Mouse (Mus musculus): ENCODE data around the gene Crtc2. TPM values are rescaled to one million over a fixed set of nuclear protein-coding genes. Genes with fewer than 3 reads are reported as not detected.

Gene Crtc2
- polyA plus RNA-seq, 1 experiment from 2014 or later: 14.6 TPM

DNA sequence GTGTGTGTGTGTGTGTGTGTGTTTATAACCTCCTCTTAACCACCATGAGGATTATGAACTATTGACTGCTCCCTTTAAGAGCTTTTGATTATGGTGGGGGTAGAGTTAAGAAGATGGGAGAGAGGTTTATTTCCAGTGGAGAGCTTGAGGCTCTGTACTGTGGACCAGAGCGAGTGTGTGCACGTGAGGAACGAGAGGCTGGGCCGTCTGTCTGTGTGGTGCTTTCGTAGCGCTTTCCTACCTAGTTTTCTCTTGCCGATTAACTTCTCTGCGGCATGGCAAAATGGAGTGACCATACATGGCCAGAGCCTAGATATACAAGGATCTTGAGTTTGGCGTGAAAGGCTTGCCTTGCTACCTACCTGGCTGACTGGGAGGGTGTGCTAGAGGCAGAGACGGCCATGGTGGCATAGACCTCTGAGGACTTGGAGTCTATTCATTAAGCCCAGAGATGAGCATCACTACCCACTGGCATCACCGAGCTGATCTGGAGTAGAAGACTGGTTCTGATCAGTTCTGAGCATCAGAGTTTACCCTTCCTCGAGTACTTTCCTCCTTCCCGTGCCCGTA is 1.9 kb downstream of the Crtc2 start:
- Histone ChIP-seq H3K4me3 (ENCODE audit: low read depth, low read length) (no peak overlapping the region), H3K27me3 (ENCODE audit: control insufficient read depth, insufficient read depth, low read length) (no peaks in the 10 kb centered on the region), H3K9ac (ENCODE audit: low read length) (no peak overlapping the region), H3K9me3 (ENCODE audit: control insufficient read depth, low read length) (no peaks in the 10 kb centered on the region), H3K27ac (ENCODE audit: low read depth, low read length) (no peak overlapping the region), H3K4me2 (ENCODE audit: low read depth, low read length, severe bottlenecking) (no peak overlapping the region; the same call in 1 of the 2 replicates), H3K36me3 (ENCODE audit: control insufficient read depth, insufficient read depth, low read length) (peaks cover 12% of the 10 kb centered on the region; the same call in 1 of the 2 replicates), H3K4me1 (replicated peaks; ENCODE audit: control insufficient read depth, insufficient read depth, low read length) (peaks cover 5% of the 10 kb centered on the region)
- DNase-seq (ENCODE audit: low spot score) (no peak), ATAC-seq (replicated peaks; ENCODE audit: low FRiP score) (no peak)
- 92% methylated on average over 14 of the region's 14 CpGs for WGBS

GRCm38 (mm10) chr3:90256731-90257530 is 3.0 kb downstream of the Crtc2 start:
- Histone ChIP-seq H3K27me3 (ENCODE audit: control insufficient read depth, insufficient read depth, low read length) (no peaks in the 10 kb centered on the region), H3K9ac (ENCODE audit: low read length) (no peak overlapping the region), H3K9me3 (ENCODE audit: control insufficient read depth, low read length) (no peaks in the 10 kb centered on the region), H3K36me3 (ENCODE audit: control insufficient read depth, insufficient read depth, low read length) (peaks cover 12% of the 10 kb centered on the region; the same call in 1 of the 2 replicates), H3K4me3 (ENCODE audit: low read depth, low read length) (no peak overlapping the region), H3K27ac (ENCODE audit: low read depth, low read length) (no peak overlapping the region), H3K4me2 (ENCODE audit: low read depth, low read length, severe bottlenecking) (no peak overlapping the region), H3K4me1 (replicated peaks; ENCODE audit: control insufficient read depth, insufficient read depth, low read length) (peaks cover 5% of the 10 kb centered on the region)
- ATAC-seq (replicated peaks; ENCODE audit: low FRiP score) (no peak), DNase-seq (ENCODE audit: low spot score) (no peak)
- 92% methylated on average over 19 of the region's 19 CpGs for WGBS

GRCm38 (mm10) chr3:90258521-90258920 is 4.6 kb downstream of the Crtc2 start:
- WGBS: 90% methylated on average over 4 of the region's 4 CpGs
- peaks cover 5% of the 10 kb centered on the region for H3K4me1 ChIP-seq (replicated peaks; ENCODE audit: control insufficient read depth, insufficient read depth, low read length)
- H3K4me3 ChIP-seq (ENCODE audit: low read depth, low read length): no peak overlapping the region
- H3K36me3 ChIP-seq (ENCODE audit: control insufficient read depth, insufficient read depth, low read length): peaks cover 12% of the 10 kb centered on the region; the same call in 1 of the 2 replicates
- no peak overlapping the region for H3K27ac ChIP-seq (ENCODE audit: low read depth, low read length)
- H3K4me2 ChIP-seq (ENCODE audit: low read depth, low read length, severe bottlenecking): no peak overlapping the region
- H3K27me3 ChIP-seq (ENCODE audit: control insufficient read depth, insufficient read depth, low read length): no peaks in the 10 kb centered on the region
- H3K9ac ChIP-seq (ENCODE audit: low read length): no peak overlapping the region
- H3K9me3 ChIP-seq (ENCODE audit: control insufficient read depth, low read length): no peaks in the 10 kb centered on the region
- DNase-seq (ENCODE audit: low spot score) (no peak), ATAC-seq (replicated peaks; ENCODE audit: low FRiP score) (no peak)

DNA sequence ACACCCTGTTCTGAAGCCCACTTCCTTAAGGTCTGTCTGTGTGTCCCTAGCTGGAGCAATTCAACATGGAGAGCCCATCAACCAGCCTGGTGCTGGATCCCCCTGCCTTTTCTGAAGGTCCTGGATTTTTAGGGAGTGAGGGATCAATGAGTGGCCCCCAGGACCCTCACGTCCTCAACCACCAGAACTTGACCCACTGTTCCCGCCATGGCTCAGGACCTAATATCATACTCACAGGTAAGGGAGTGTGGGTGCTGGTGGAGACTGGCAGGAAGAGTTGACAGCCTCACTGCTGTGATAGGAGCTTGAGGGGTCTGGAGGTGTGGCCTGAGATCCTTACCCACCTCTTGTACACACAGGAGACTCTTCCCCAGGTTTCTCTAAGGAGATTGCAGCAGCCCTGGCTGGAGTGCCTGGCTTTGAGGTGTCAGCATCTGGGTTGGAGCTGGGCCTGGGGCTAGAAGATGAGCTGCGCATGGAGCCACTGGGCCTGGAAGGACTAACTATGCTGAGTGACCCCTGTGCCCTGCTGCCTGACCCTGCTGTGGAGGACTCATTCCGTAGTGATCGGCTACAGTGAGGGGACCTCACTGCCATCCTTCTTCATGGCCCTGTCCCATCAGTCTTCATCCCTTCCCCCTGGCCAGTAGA is 9.3 kb downstream of the Crtc2 start:
- Histone ChIP-seq H3K4me1 (replicated peaks; ENCODE audit: control insufficient read depth, insufficient read depth, low read length) (peaks cover 12% of the 10 kb centered on the region; the same call in 1 of the 2 replicates), H3K27me3 (ENCODE audit: control insufficient read depth, insufficient read depth, low read length) (no peaks in the 10 kb centered on the region), H3K9me3 (ENCODE audit: control insufficient read depth, low read length) (no peaks in the 10 kb centered on the region), H3K4me2 (ENCODE audit: low read depth, low read length, severe bottlenecking) (no peak overlapping the region), H3K36me3 (ENCODE audit: control insufficient read depth, insufficient read depth, low read length) (peaks cover 12% of the 10 kb centered on the region; the same call in 1 of the 2 replicates), H3K9ac (ENCODE audit: low read length) (no peak overlapping the region), H3K4me3 (ENCODE audit: low read depth, low read length) (no peak overlapping the region), H3K27ac (ENCODE audit: low read depth, low read length) (no peak overlapping the region)
- ATAC-seq (replicated peaks; ENCODE audit: low FRiP score): no peak
- 93% methylated on average over 5 of the region's 5 CpGs for WGBS
- DNase-seq (ENCODE audit: low spot score): no peak

- no peak for ATAC-seq (replicated peaks; ENCODE audit: low FRiP score)
- Histone ChIP-seq H3K9ac (ENCODE audit: low read length) (peak overlapping the region; percentile 94), H3K4me3 (ENCODE audit: low read depth, low read length) (peak overlapping the region; percentile 90), H3K9me3 (ENCODE audit: control insufficient read depth, low read length) (no peaks in the 10 kb centered on the region), H3K4me1 (replicated peaks; ENCODE audit: control insufficient read depth, insufficient read depth, low read length) (peaks cover 12% of the 10 kb centered on the region; the same call in 1 of the 2 replicates), H3K27me3 (ENCODE audit: control insufficient read depth, insufficient read depth, low read length) (no peaks in the 10 kb centered on the region), H3K4me2 (ENCODE audit: low read depth, low read length, severe bottlenecking) (peak overlapping the region; percentile 69; the same call in 1 of the 2 replicates), H3K27ac (ENCODE audit: low read depth, low read length) (0 out of 2 replicates have a peak overlapping the region, but pooled peaks have one; percentile 15), H3K36me3 (ENCODE audit: control insufficient read depth, insufficient read depth, low read length) (peaks cover 8% of the 10 kb centered on the region; the same call in 1 of the 2 replicates)
- 34% methylated on average over 10 of the region's 10 CpGs for WGBS
- DNase-seq (ENCODE audit: low spot score): no peak
Observed at GRCm38 (mm10) chr3:90264687-90265033, 10.7 kb downstream of the Crtc2 start.

DNA sequence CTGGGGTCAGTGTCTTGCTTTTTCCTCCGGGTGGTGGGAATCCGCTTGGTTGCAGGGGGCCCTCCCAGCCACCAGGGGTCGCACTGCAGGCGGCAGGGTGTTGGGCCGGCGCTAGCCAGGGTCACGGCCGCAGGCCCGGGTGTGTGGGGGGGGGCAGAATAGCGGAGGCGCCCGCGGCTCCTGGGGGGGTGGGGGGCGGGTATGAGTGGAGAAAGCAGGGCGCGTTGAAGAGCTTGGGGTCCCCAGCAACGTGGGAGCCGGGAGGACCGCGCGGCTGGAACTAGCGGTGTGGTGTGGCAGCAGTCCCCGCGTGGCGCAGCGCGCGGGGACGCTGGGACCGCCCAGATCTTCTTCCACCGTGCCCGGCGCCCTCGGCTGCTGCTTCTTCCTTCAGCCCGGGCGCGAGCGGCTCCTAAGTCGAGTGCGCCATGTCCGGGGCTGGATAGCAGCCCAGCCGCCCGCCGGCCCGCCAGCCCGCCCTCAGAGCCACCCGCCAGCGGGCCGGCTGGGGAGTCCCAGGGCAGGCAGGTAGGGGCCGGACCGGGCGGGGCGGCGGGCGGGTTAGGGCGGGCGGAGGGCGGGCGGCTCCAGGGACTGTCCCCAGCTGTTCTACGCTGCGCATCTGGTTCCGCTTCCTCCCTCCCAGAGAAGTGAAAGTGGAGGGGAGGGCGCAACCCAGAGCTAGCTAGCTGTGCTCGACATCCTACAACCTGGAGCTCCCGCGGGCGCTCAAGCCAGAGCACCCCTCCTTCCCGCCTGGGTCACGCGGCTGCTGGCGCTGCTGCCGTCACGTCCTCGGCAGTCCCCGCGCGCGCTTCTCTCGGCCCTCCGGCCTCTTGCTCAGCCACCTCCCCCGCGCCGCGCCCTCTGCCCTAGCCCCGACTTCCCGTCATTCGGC is 11.3 kb downstream of the Crtc2 start, which contains the start of gene Dennd4b:
Gene Dennd4b (plus strand): TSS at position 152 of the 898 bp plus-strand sequence.
- ATAC-seq (replicated peaks; ENCODE audit: low FRiP score) (peak; percentile 84), DNase-seq (ENCODE audit: low spot score) (peak; percentile 95)
- H3K4me1 ChIP-seq (replicated peaks; ENCODE audit: control insufficient read depth, insufficient read depth, low read length): peaks cover 12% of the 10 kb centered on the region; the same call in 1 of the 2 replicates
- no peaks in the 10 kb centered on the region for H3K27me3 ChIP-seq (ENCODE audit: control insufficient read depth, insufficient read depth, low read length)
- peaks cover 4% of the 10 kb centered on the region; the same call in 1 of the 2 replicates for H3K36me3 ChIP-seq (ENCODE audit: control insufficient read depth, insufficient read depth, low read length)
- H3K4me3 ChIP-seq (ENCODE audit: low read depth, low read length): peak within 1 kb of the TSS; percentile 90
- H3K4me2 ChIP-seq (ENCODE audit: low read depth, low read length, severe bottlenecking): peak within 1 kb of the TSS; percentile 69
- peak within 1 kb of the TSS; percentile 94 for H3K9ac ChIP-seq (ENCODE audit: low read length)
- no peaks in the 10 kb centered on the region for H3K9me3 ChIP-seq (ENCODE audit: control insufficient read depth, low read length)
- under 1% methylated on average over 76 of the region's 87 CpGs for WGBS
- H3K27ac ChIP-seq (ENCODE audit: low read depth, low read length): peak within 1 kb of the TSS; percentile 91

- Histone ChIP-seq H3K27ac (ENCODE audit: low read depth, low read length) (peak overlapping the region; percentile 91; the same call in 1 of the 2 replicates), H3K27me3 (ENCODE audit: control insufficient read depth, insufficient read depth, low read length) (no peaks in the 10 kb centered on the region), H3K4me2 (ENCODE audit: low read depth, low read length, severe bottlenecking) (peak overlapping the region; percentile 69), H3K9ac (ENCODE audit: low read length) (peak overlapping the region; percentile 94), H3K4me1 (replicated peaks; ENCODE audit: control insufficient read depth, insufficient read depth, low read length) (peaks cover 12% of the 10 kb centered on the region; the same call in 1 of the 2 replicates), H3K4me3 (ENCODE audit: low read depth, low read length) (peak overlapping the region; percentile 90), H3K9me3 (ENCODE audit: control insufficient read depth, low read length) (no peaks in the 10 kb centered on the region), H3K36me3 (ENCODE audit: control insufficient read depth, insufficient read depth, low read length) (no peaks in the 10 kb centered on the region; the same call in 1 of the 2 replicates)
- DNase-seq (ENCODE audit: low spot score) (no peak), ATAC-seq (replicated peaks; ENCODE audit: low FRiP score) (peak; percentile 42)
- WGBS: 24% methylated on average over 16 of the region's 16 CpGs
Observed at GRCm38 (mm10) chr3:90265932-90266741, 12.2 kb downstream of the Crtc2 start.

All from forebrain, embryonic 11.5 days (tissue).